Mouse (Mus musculus) liver, adult 2 months (tissue): ENCODE measurements around the gene Gdf5. TPM values are rescaled to one million over a fixed set of nuclear protein-coding genes. Genes with fewer than 3 reads are reported as not detected.

Experiments
- DNase-seq: peaks from one replicate; pipeline ENCODE4 v3.0.0-alpha.2; 2011; ENCODE audit warnings: low read depth, low spot score; ENCODE audit errors: extremely low read depth
- H3K27ac ChIP-seq: fragments of 200-500 bp; replicated peaks from 2 replicates; pipeline ENCODE4 v1.5.1; 2012; ENCODE audit warnings: low read depth, mild to moderate bottlenecking, control low read depth, inconsistent platforms, low read length; ENCODE audit not compliant: insufficient read depth
- H3K27me3 ChIP-seq: fragments of 200-500 bp; 2 replicates; pipeline ENCODE4 v1.6.1; 2012; ENCODE audit warnings: mild to moderate bottlenecking, moderate library complexity, low read length, inconsistent platforms; ENCODE audit not compliant: control insufficient read depth, insufficient read depth
- H3K36me3 ChIP-seq: fragments of 200-500 bp; 2 replicates; pipeline ENCODE4 v1.6.1; 2012; ENCODE audit warnings: low read length, inconsistent platforms; ENCODE audit not compliant: control insufficient read depth, insufficient read depth
- H3K4me1 ChIP-seq: fragments of 200-500 bp; 2 replicates; pipeline ENCODE4 v1.6.1; 2011; ENCODE audit warnings: low read length; ENCODE audit not compliant: control insufficient read depth, insufficient read depth
- H3K4me3 ChIP-seq: fragments of 200-500 bp; 2 replicates; pipeline ENCODE4 v1.5.1; 2011; ENCODE audit warnings: low read depth, mild to moderate bottlenecking, control low read depth, low read length, moderate library complexity; ENCODE audit not compliant: insufficient read depth
- H3K79me2 ChIP-seq: fragments of 200-500 bp; 2 replicates; pipeline ENCODE4 v1.6.1; 2012; ENCODE audit warnings: inconsistent platforms, mild to moderate bottlenecking, low read length, moderate library complexity; ENCODE audit not compliant: control insufficient read depth, insufficient read depth
- H3K9ac ChIP-seq: fragments of 200-500 bp; 2 replicates; pipeline ENCODE4 v1.6.1; 2012; ENCODE audit warnings: low read depth, mild to moderate bottlenecking, control low read depth, inconsistent platforms, low read length
- CTCF ChIP-seq: fragments of 200-500 bp; IDR thresholded peaks from 2 replicates; pipeline ENCODE4 v1.5.1; 2011; ENCODE audit warnings: low read depth, low read length, control low read depth
- POLR2A ChIP-seq: fragments of 200-500 bp; IDR thresholded peaks from 2 replicates; pipeline ENCODE4 v1.6.1; 2011; ENCODE audit warnings: low read length, control low read depth; ENCODE audit not compliant: insufficient read depth; ENCODE audit errors: extremely low read depth
- WGBS: fragments of 180-500 bp; shearing (Covaris S2); methylation state at CpG from one replicate; pipeline ENCODE4 v1.1.7; 2018; 5-methylcytosine and 5-hydroxymethylcytosine counted together
- polyA plus RNA-seq: library from polyadenylated mRNA; depleted of rRNA; stranded (reverse); fragments of >200 nt; gene quantifications from 2 replicates; pipeline ENCODE4 v1.2.3, GENCODE M21; 2012
- total RNA-seq: library from RNA; depleted of rRNA; stranded (reverse); fragments of >200 nt; gene quantifications from 2 replicates; pipeline ENCODE4 v1.2.3, GENCODE M21; 2014

Gene Gdf5
- total and polyA plus RNA-seq, 2 experiments: not detected

GRCm38 (mm10) chr2:155945580-155945979 lies 413 bp upstream of the Gdf5 start:
- H3K9ac ChIP-seq: no peak overlapping the region
- TF ChIP-seq CTCF (no peak), POLR2A (no peak)
- DNase-seq: no peak
- H3K4me1 ChIP-seq: no peaks in the 10 kb centered on the region
- no peak overlapping the region for H3K27ac ChIP-seq
- 89% methylated on average over 5 of the region's 5 CpGs for WGBS
- no peaks in the 10 kb centered on the region for H3K36me3 ChIP-seq
- H3K27me3 ChIP-seq: no peaks in the 10 kb centered on the region
- H3K79me2 ChIP-seq: no peaks in the 10 kb centered on the region
- no peak overlapping the region for H3K4me3 ChIP-seq

- Histone ChIP-seq H3K27me3 (no peaks in the 10 kb centered on the region), H3K27ac (no peak overlapping the region), H3K9ac (no peak overlapping the region), H3K36me3 (no peaks in the 10 kb centered on the region), H3K4me1 (no peaks in the 10 kb centered on the region), H3K79me2 (no peaks in the 10 kb centered on the region), H3K4me3 (no peak overlapping the region)
- WGBS: 90% methylated on average over 4 of the region's 4 CpGs
- no peak for DNase-seq
- TF ChIP-seq POLR2A (no peak), CTCF (no peak)
Observed at GRCm38 (mm10) chr2:155944685-155945084, 482 bp downstream of the Gdf5 start.

- H3K79me2 ChIP-seq: no peaks in the 10 kb centered on the region
- H3K27ac ChIP-seq: no peak overlapping the region
- H3K36me3 ChIP-seq: no peaks in the 10 kb centered on the region
- H3K4me3 ChIP-seq: no peak overlapping the region
- no peak for DNase-seq
- H3K4me1 ChIP-seq: no peaks in the 10 kb centered on the region
- H3K27me3 ChIP-seq: no peaks in the 10 kb centered on the region
- no peak overlapping the region for H3K9ac ChIP-seq
- no peak for TF ChIP-seq POLR2A
- TF ChIP-seq CTCF: no peak
- 14% methylated on average over 8 of the region's 8 CpGs for WGBS
Observed at GRCm38 (mm10) chr2:155943463-155943862, 1.7 kb downstream of the Gdf5 start.

- WGBS: 89% methylated on average over 40 of the region's 40 CpGs
Observed at GRCm38 (mm10) chr2:155941697-155942442, 3.3 kb downstream of the Gdf5 start.

GRCm38 (mm10) chr2:155940681-155941080 lies 4.5 kb downstream of the Gdf5 start, which contains the start of gene Gm15557:
TSS of gene Gm15557 (plus strand) at chr2:155940728.
- Histone ChIP-seq H3K4me3 (no peak within 1 kb of the TSS), H3K79me2 (no peaks in the 10 kb centered on the region), H3K27ac (no peak within 1 kb of the TSS), H3K9ac (no peak within 1 kb of the TSS), H3K27me3 (no peaks in the 10 kb centered on the region), H3K4me1 (no peaks in the 10 kb centered on the region), H3K36me3 (no peaks in the 10 kb centered on the region)
- no peak for DNase-seq
- WGBS: 86% methylated on average over 3 of the region's 3 CpGs
- TF ChIP-seq CTCF: no peak
- no peak for TF ChIP-seq POLR2A

More at GRCm38 (mm10) chr2:155941697-155942442, 3.3 kb downstream of the Gdf5 start:
- H3K4me1 ChIP-seq: no peaks in the 10 kb centered on the region
- no peaks in the 10 kb centered on the region for H3K79me2 ChIP-seq
- no peak overlapping the region for H3K4me3 ChIP-seq
- H3K36me3 ChIP-seq: no peaks in the 10 kb centered on the region
- TF ChIP-seq POLR2A (no peak), CTCF (no peak)
- no peaks in the 10 kb centered on the region for H3K27me3 ChIP-seq
- no peak overlapping the region for H3K27ac ChIP-seq
- DNase-seq: no peak
- no peak overlapping the region for H3K9ac ChIP-seq

GRCm38 (mm10) chr2:155939897-155940529 lies 5.2 kb downstream of the Gdf5 start:
- no peak overlapping the region for H3K27ac ChIP-seq
- no peak for DNase-seq
- H3K4me3 ChIP-seq: no peak overlapping the region
- H3K27me3 ChIP-seq: no peaks in the 10 kb centered on the region
- no peaks in the 10 kb centered on the region for H3K36me3 ChIP-seq
- TF ChIP-seq POLR2A (no peak), CTCF (no peak)
- no peaks in the 10 kb centered on the region for H3K4me1 ChIP-seq
- H3K79me2 ChIP-seq: no peaks in the 10 kb centered on the region
- 81% methylated on average over 7 of the region's 7 CpGs for WGBS
- H3K9ac ChIP-seq: no peak overlapping the region
